Mouse (Mus musculus) hindbrain, postnatal 0 days (tissue): ENCODE results near the gene Sypl. TPM values are rescaled to one million over a fixed set of nuclear protein-coding genes. Genes with fewer than 3 reads are reported as not detected.

Source experiments
- ATAC-seq: fragments of 200-750 bp; cut with Nextera tagmentation; 2 replicates; pipeline ENCODE4 v1.8.0; 2017; ENCODE audit warnings: mild to moderate bottlenecking, moderate TSS enrichment, moderate library complexity
- DNase-seq: peaks from one replicate; pipeline ENCODE4 v3.0.0-alpha.2; 2015; ENCODE audit warnings: low spot score
- H3K27ac ChIP-seq: fragments of 300-500 bp; sonication (generic); 2 replicates; pipeline ENCODE4 v1.5.1; 2014; ENCODE audit warnings: mild to moderate bottlenecking
- H3K27me3 ChIP-seq: fragments of 300-500 bp; sonication (generic); 2 replicates; pipeline ENCODE4 v1.6.1; 2014; ENCODE audit warnings: low read length, mixed read lengths; ENCODE audit not compliant: insufficient read depth
- H3K36me3 ChIP-seq: fragments of 300-500 bp; sonication (generic); 2 replicates; pipeline ENCODE4 v1.6.1; 2014; ENCODE audit warnings: low read length, mixed read lengths; ENCODE audit not compliant: insufficient read depth
- H3K4me1 ChIP-seq: fragments of 300-500 bp; sonication (generic); 2 replicates; pipeline ENCODE4 v1.6.1; 2014; ENCODE audit warnings: antibody characterized with exemption, low read length, mixed read lengths; ENCODE audit not compliant: insufficient read depth
- H3K4me2 ChIP-seq: fragments of 300-500 bp; sonication (generic); 2 replicates; pipeline ENCODE4 v1.6.1; 2014; ENCODE audit warnings: low read depth, mild to moderate bottlenecking, low read length, moderate library complexity, mixed read lengths
- H3K4me3 ChIP-seq: fragments of 300-500 bp; sonication (generic); 2 replicates; pipeline ENCODE4 v1.5.1; 2014; ENCODE audit warnings: low read length
- H3K9ac ChIP-seq: fragments of 300-500 bp; sonication (generic); replicated peaks from 2 replicates; pipeline ENCODE4 v1.6.1; 2014; ENCODE audit warnings: mild to moderate bottlenecking, low read length, moderate library complexity, mixed read lengths
- H3K9me3 ChIP-seq: fragments of 300-500 bp; sonication (generic); 2 replicates; pipeline ENCODE4 v1.6.1; 2016; ENCODE audit warnings: low read length, mixed read lengths
- CTCF ChIP-seq: IDR thresholded peaks from 2 replicates; pipeline ENCODE4 v1.5.1; 2016; ENCODE audit warnings: antibody characterized with exemption, control low read depth, low read depth
- WGBS: fragments of 180-500 bp; shearing (Covaris S2); extraction: QIAGEN DNeasy Blood & Tissue Kit; methylation state at CpG from one replicate; pipeline ENCODE4 v1.1.7; 2014; 5-methylcytosine and 5-hydroxymethylcytosine counted together
- polyA plus RNA-seq: library from polyadenylated mRNA; unstranded; fragments of >200 nt; fragmentation: Nextera tagmentation; extraction: Ambion mirVana; gene quantifications from 2 replicates; pipeline ENCODE4 v1.2.1, GENCODE M21; 2015
- total RNA-seq: library from RNA; depleted of rRNA; stranded (reverse); fragments of >200 nt; gene quantifications from 2 replicates; pipeline ENCODE4 v1.2.3, GENCODE M21; 2014

Sypl gene
- total and polyA plus RNA-seq, 2 experiments from 2014 or later, result 22.6 to 46.8 TPM

- Histone ChIP-seq H3K4me1 (no peaks in the 10 kb centered on the region), H3K4me3 (no peak overlapping the region), H3K9me3 (no peaks in the 10 kb centered on the region), H3K27ac (no peak overlapping the region), H3K4me2 (no peak overlapping the region), H3K27me3 (no peaks in the 10 kb centered on the region), H3K9ac (no peak overlapping the region), H3K36me3 (no peaks in the 10 kb centered on the region)
- TF ChIP-seq CTCF, result no peak
- WGBS, result 85% methylated on average over 4 of the region's 4 CpGs
- ATAC-seq (no peak), DNase-seq (no peak)
Measured at GRCm38 (mm10) chr12:32941141-32941540, 12.6 kb upstream of the Sypl start.

GRCm38 (mm10) chr12:32943347-32943746, 10.3 kb upstream of the Sypl start:
- H3K9ac ChIP-seq, result no peak overlapping the region
- no peaks in the 10 kb centered on the region for H3K4me1 ChIP-seq
- peak; percentile 55; the same call in 1 of the 2 replicates for ATAC-seq
- 0 out of 2 replicates have a peak overlapping the region, but pooled peaks have one; percentile 5 for H3K27ac ChIP-seq
- H3K9me3 ChIP-seq, result no peaks in the 10 kb centered on the region
- H3K4me3 ChIP-seq, result no peak overlapping the region
- DNase-seq, result peak; percentile 65
- no peak for TF ChIP-seq CTCF
- no peaks in the 10 kb centered on the region for H3K36me3 ChIP-seq
- no peaks in the 10 kb centered on the region for H3K27me3 ChIP-seq
- H3K4me2 ChIP-seq, result no peak overlapping the region
- 37% methylated on average over 4 of the region's 4 CpGs for WGBS

- no peak for ATAC-seq
- Histone ChIP-seq H3K4me3 (no peak overlapping the region), H3K27ac (no peak overlapping the region), H3K36me3 (no peaks in the 10 kb centered on the region), H3K4me1 (no peaks in the 10 kb centered on the region), H3K9me3 (no peaks in the 10 kb centered on the region), H3K4me2 (no peak overlapping the region), H3K27me3 (no peaks in the 10 kb centered on the region), H3K9ac (no peak overlapping the region)
- DNase-seq, result no peak
- no peak for TF ChIP-seq CTCF
- WGBS, result 68% methylated on average over 3 of the region's 3 CpGs
Measured at GRCm38 (mm10) chr12:32943951-32944350, 9.7 kb upstream of the Sypl start.

- TF ChIP-seq CTCF, result no peak
- no peak overlapping the region for H3K4me3 ChIP-seq
- H3K27me3 ChIP-seq, result no peaks in the 10 kb centered on the region
- H3K4me1 ChIP-seq, result no peaks in the 10 kb centered on the region
- WGBS, result 76% methylated on average over 8 of the region's 8 CpGs
- no peak overlapping the region for H3K27ac ChIP-seq
- DNase-seq (no peak), ATAC-seq (no peak)
- H3K9me3 ChIP-seq, result no peaks in the 10 kb centered on the region
- H3K4me2 ChIP-seq, result no peak overlapping the region
- H3K36me3 ChIP-seq, result no peaks in the 10 kb centered on the region
- H3K9ac ChIP-seq, result no peak overlapping the region
Measured at GRCm38 (mm10) chr12:32944884-32945454, 8.7 kb upstream of the Sypl start.

GRCm38 (mm10) chr12:32946376-32946775, 7.3 kb upstream of the Sypl start:
- no peak for DNase-seq
- no peak for ATAC-seq
- WGBS, result 73% methylated on average over 4 of the region's 4 CpGs
- Histone ChIP-seq H3K4me3 (no peak overlapping the region), H3K4me2 (no peak overlapping the region), H3K4me1 (no peaks in the 10 kb centered on the region), H3K9me3 (no peaks in the 10 kb centered on the region), H3K27me3 (no peaks in the 10 kb centered on the region), H3K9ac (no peak overlapping the region), H3K27ac (no peak overlapping the region), H3K36me3 (no peaks in the 10 kb centered on the region)
- no peak for TF ChIP-seq CTCF

- Histone ChIP-seq H3K27ac (no peak overlapping the region), H3K4me1 (no peaks in the 10 kb centered on the region; the same call in 1 of the 2 replicates), H3K27me3 (no peaks in the 10 kb centered on the region), H3K4me3 (no peak overlapping the region), H3K9me3 (no peaks in the 10 kb centered on the region), H3K9ac (no peak overlapping the region), H3K4me2 (0 out of 2 replicates have a peak overlapping the region, but pooled peaks have one; percentile 10), H3K36me3 (no peaks in the 10 kb centered on the region)
- TF ChIP-seq CTCF, result peak; percentile 61
- ATAC-seq (no peak), DNase-seq (peak; percentile 35)
- WGBS, result 34% methylated on average over 3 of the region's 3 CpGs
Measured at GRCm38 (mm10) chr12:32952416-32952815, 1.3 kb upstream of the Sypl start.

GRCm38 (mm10) chr12:32953066-32953465, 625 bp upstream of the Sypl start:
- H3K9me3 ChIP-seq, result no peaks in the 10 kb centered on the region
- H3K4me2 ChIP-seq, result peak overlapping the region; percentile 84
- DNase-seq, result no peak
- H3K9ac ChIP-seq, result peak overlapping the region; percentile 87
- no peaks in the 10 kb centered on the region for H3K36me3 ChIP-seq
- ATAC-seq, result no peak
- peak overlapping the region; percentile 90 for H3K4me3 ChIP-seq
- H3K4me1 ChIP-seq, result no peaks in the 10 kb centered on the region; the same call in 1 of the 2 replicates
- no peaks in the 10 kb centered on the region for H3K27me3 ChIP-seq
- H3K27ac ChIP-seq, result peak overlapping the region; percentile 97
- TF ChIP-seq CTCF, result no peak
- WGBS, result 18% methylated on average over 6 of the region's 6 CpGs
